Mouse (Mus musculus) left cerebral cortex, adult 8-10 months (tissue): ENCODE measurements at regions not wholly inside any gene's neighbourhood (a gene's known extent, or its start where the extent isn't known, plus 50 kb on each side); places are given as distances from the start of the nearest gene placed in this dataset.

Experiments used
- DNase-seq, 2 experiments: peaks; one replicate each; pipeline ENCODE4 v3.0.0; 2022; ENCODE audit warnings: low spot score in 2 of 2

DNA sequence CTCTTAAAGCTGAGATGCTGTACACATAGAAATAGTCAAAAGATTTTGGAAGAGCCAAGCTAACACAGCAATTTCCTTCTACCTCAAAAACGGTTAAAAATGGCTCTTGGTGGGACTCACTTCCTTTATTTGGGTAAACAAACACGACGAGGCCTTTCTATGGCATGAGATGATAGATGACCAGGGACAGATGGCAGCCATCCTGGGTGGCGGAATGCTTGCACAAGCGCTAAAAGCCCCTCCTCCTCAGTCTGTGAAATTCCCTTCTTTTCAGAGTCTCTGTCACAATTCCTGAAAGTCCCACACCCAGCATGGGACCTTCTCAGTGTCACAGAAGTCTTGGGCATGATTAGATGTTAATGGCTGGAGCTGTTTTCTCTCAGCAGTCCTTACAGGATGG is 59.3 kb upstream of the Ado start:
- no peak for DNase-seq

DNA sequence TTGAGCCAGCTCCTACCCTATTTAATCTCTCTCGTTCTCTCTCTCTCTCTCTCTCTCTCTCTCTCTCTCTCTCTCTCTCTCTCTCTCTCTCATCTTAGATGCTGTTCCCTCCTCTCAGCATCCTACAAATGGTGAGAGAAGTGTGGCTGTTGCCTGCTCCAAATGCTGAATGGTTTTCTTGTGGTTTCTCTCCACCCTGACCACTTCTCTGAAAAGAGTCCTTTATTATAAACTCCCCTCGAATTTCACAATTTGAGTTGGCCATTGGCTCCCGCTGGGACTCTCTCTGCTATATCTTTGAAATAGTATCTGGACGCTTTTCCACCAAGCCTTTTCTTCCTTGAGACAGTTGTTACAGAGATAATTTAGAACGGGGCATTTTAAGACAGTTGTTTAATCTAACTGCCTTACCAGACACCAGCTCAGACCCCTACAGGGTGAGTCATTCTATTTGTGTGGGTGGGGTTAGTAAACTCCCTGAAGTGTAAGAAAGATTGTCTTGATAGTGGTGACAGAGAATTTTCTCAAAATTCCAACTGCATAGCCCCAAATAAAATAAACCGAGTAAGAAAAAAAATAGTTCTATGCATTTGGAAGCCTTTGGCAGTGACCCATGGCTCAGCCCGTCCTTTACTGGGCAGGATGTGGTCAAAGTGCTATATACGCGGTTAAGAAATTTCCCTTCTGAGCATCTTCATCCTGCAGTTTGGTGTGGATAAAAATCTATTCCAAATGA is 58.7 kb upstream of the Ado start:
- no peak for DNase-seq

DNA sequence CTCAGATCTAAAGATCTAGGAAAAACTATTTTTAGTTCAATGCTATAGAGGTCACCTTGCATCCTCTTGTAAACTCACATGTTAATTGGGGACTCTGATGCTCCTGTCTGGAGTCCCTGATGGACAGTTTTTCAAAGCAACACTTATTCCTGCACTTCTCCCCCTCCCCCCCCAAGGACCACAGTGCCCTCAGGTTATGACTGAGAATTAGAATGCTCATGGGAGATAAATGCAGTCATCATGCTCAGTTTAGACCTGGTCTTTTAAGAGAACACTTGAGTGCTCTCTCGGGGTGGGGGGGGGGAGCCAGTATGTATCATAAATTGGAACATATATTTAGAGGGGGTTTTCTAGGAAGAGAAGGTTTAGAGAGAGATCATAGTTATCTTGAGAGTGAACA is 58.0 kb upstream of the Ado start:
- no peak for DNase-seq

DNA sequence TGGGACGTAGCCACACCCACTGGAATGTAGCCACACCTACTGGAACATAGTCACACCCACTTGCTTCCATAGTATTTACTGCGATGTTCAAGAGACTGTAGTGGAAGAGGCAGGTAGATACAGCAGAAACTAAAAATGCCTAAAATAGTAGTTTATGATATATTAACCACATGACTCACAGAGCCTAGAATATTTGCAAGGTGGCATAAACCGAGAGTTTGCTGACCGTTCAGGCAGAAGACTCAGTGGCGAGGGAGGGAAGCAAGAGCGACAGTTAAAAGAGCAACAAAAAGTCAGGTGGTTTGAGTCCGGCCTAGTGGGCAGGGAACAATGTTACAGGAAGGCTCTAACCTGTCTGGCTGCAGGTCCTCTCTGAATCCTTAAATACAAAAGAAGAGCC is 50.6 kb upstream of the Ado start:
- no peak for DNase-seq

- no peak for DNase-seq
Measured at GRCm38 (mm10) chr10:67598590-67599047, 49.9 kb upstream of the Ado start.
